Mouse (Mus musculus) midbrain, embryonic 12.5 days (tissue): Measurements from ENCODE around the gene Sgip1. TPM values are rescaled to one million over a fixed set of nuclear protein-coding genes. Genes with fewer than 3 reads are reported as not detected.

Source experiments
- ATAC-seq: fragments of 200-750 bp; cut with Nextera tagmentation; 2 replicates; pipeline ENCODE4 v1.8.0; 2017; ENCODE audit warnings: low read depth, moderate TSS enrichment, moderate library complexity; ENCODE audit not compliant: low FRiP score
- H3K27ac ChIP-seq: fragments of 300-500 bp; sonication (generic); replicated peaks from 2 replicates; pipeline ENCODE4 v1.5.1; 2016; ENCODE audit warnings: mild to moderate bottlenecking
- H3K27me3 ChIP-seq: fragments of 300-500 bp; sonication (generic); 2 replicates; pipeline ENCODE4 v1.6.1; 2016; ENCODE audit warnings: mild to moderate bottlenecking
- H3K36me3 ChIP-seq: fragments of 300-500 bp; sonication (generic); 2 replicates; pipeline ENCODE4 v1.6.1; 2016
- H3K4me1 ChIP-seq: fragments of 300-500 bp; sonication (generic); 2 replicates; pipeline ENCODE4 v1.6.1; 2016
- H3K4me2 ChIP-seq: fragments of 300-500 bp; sonication (generic); replicated peaks from 2 replicates; pipeline ENCODE4 v1.6.1; 2016; ENCODE audit warnings: mild to moderate bottlenecking, moderate library complexity
- H3K4me3 ChIP-seq: fragments of 300-500 bp; sonication (generic); 2 replicates; pipeline ENCODE4 v1.5.1; 2016; ENCODE audit warnings: mild to moderate bottlenecking
- H3K9ac ChIP-seq: fragments of 300-500 bp; sonication (generic); replicated peaks from 2 replicates; pipeline ENCODE4 v1.6.1; 2016; ENCODE audit warnings: mild to moderate bottlenecking, moderate library complexity
- H3K9me3 ChIP-seq: fragments of 300-500 bp; sonication (generic); 2 replicates; pipeline ENCODE4 v1.6.1; 2016; ENCODE audit warnings: mild to moderate bottlenecking
- WGBS: fragments of 180-500 bp; shearing (Covaris S2); methylation state at CpG from one replicate; pipeline ENCODE4 v1.1.7; 2016; 5-methylcytosine and 5-hydroxymethylcytosine counted together
- polyA plus RNA-seq: library from polyadenylated mRNA; unstranded; fragments of >200 nt; fragmentation: Nextera tagmentation; extraction: Ambion mirVana; gene quantifications from 2 replicates; pipeline ENCODE4 v1.2.1, GENCODE M21; 2016

The Sgip1 gene
- polyA plus RNA-seq, 1 experiment from 2014 or later: 32.5 TPM

DNA sequence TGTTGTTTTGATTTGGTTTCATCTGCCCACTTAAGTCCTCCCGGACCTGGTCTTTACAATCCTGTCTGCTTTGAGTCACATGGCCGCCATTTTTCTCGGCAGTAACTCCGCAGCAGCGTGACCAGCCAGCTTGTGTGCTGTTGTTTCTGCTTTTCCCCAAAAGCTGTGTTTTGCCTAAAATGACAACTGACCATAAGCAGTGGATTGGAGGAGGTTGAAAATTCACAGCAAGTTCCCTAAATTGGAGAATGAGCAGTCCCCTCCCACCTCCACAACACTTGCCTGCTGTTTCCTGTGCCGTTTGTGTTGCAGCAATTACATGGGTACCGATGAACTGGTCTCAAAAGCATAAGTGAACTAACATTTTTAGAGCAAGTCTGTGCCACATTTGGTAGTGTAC, 189.6 kb downstream of the Sgip1 start:
- Histone ChIP-seq H3K27me3 (no peaks in the 10 kb centered on the region), H3K4me1 (no peaks in the 10 kb centered on the region), H3K4me3 (no peak overlapping the region), H3K36me3 (0 out of 2 replicates have a peak, but pooled peaks cover 9% of the 10 kb centered on the region), H3K9ac (no peak overlapping the region), H3K9me3 (no peaks in the 10 kb centered on the region), H3K27ac (no peak overlapping the region), H3K4me2 (no peak overlapping the region)
- no peak for ATAC-seq
- WGBS: 89% methylated on average over 7 of the region's 7 CpGs

DNA sequence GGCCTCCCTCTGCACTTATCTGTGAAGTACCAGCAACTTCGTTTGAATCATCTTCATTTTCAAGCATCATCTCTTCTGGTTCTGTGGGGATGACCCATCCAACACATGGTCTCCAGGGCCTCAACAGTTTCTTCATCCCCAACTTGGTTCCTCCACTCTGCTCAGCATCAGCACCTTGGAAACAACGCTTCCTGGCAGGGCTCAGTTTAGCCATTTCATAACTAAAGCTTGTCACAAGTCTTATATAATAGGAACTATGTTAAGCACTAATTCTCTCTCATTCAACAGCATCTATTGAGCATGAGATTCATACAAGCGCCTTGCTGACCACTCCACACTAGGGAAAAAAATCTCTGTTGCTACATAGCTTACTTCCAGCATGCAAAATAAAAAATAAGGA, 199.2 kb downstream of the Sgip1 start:
- Histone ChIP-seq H3K4me1 (no peaks in the 10 kb centered on the region), H3K27ac (no peak overlapping the region), H3K36me3 (0 out of 2 replicates have a peak, but pooled peaks cover 3% of the 10 kb centered on the region), H3K27me3 (no peaks in the 10 kb centered on the region), H3K4me2 (no peak overlapping the region), H3K4me3 (no peak overlapping the region), H3K9ac (no peak overlapping the region), H3K9me3 (no peaks in the 10 kb centered on the region)
- no peak for ATAC-seq
- 70% methylated on average over 3 of the region's 3 CpGs for WGBS

DNA sequence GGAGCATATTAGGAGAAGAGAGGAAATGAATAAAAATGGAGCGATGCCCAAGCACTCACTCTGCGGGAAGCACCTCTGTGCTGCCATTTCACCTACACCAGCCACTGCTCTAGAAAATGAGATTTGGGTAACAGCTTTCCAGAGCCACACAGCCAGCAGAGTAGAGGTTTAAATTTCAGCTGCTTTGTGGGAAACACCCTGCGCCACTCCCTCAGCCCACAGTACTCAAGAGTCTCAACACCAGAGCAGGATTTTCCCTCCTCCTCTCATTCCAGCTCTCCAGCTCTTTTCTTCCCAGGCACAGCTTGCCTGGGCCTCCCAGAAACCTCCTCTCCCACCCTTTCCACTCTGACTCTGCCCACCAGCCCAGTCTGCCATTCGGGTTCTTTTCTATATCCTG, 199.6 kb downstream of the Sgip1 start:
- no peak overlapping the region for H3K4me2 ChIP-seq

DNA sequence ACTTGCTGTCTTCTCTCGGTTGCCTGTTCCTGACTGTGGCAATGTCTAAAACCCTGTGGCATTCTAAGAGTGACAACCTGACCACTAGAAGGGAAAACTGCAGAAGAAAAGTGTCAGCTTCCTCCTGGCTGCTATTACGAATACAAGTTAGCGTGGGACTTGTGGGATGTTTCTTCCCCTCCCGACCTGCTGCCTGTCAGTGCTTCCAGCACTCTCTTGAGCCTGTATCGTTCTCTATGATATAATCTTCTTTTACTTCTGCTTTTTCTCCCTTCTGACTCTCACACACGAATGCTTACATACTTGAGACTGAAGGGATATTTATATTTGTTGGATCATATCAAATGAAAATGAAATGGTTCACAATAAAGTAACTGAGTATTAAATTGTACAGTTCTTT, 203.2 kb downstream of the Sgip1 start:
- no peaks in the 10 kb centered on the region for H3K9me3 ChIP-seq
- no peaks in the 10 kb centered on the region for H3K27me3 ChIP-seq
- no peaks in the 10 kb centered on the region; the same call in 1 of the 2 replicates for H3K4me1 ChIP-seq
- 87% methylated on average over 6 of the region's 6 CpGs for WGBS
- no peak overlapping the region for H3K27ac ChIP-seq
- no peak overlapping the region for H3K9ac ChIP-seq
- no peaks in the 10 kb centered on the region for H3K36me3 ChIP-seq
- no peak for ATAC-seq
- H3K4me3 ChIP-seq: no peak overlapping the region
- no peak overlapping the region for H3K4me2 ChIP-seq

More for the DNA sequence above, 199.6 kb downstream of the Sgip1 start:
- Histone ChIP-seq H3K4me1 (no peaks in the 10 kb centered on the region), H3K9me3 (no peaks in the 10 kb centered on the region), H3K4me3 (no peak overlapping the region), H3K36me3 (0 out of 2 replicates have a peak, but pooled peaks cover under 1% of the 10 kb centered on the region), H3K27ac (no peak overlapping the region), H3K9ac (no peak overlapping the region), H3K27me3 (no peaks in the 10 kb centered on the region)
- WGBS: 88% methylated on average over 4 of the region's 4 CpGs
- no peak for ATAC-seq

DNA sequence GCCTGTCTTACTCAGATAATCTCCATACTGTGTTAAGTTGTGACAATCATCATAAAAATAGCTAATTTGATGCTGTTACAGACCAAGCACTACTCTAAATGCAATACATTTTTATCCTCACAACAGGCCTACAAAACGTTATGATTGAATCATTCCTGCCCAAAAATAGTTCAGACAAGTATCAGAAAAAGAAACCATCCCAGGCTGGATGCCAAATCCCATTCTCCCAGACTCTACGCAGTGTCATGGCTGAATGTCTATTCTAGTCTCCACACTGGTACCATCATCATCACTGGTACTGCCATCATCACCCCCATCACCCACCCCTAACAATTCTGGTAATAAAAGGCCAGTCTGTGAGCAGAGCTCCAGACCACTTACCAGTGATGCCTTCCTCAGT, 211.4 kb downstream of the Sgip1 start:
- H3K36me3 ChIP-seq: no peaks in the 10 kb centered on the region
- no peak overlapping the region for H3K27ac ChIP-seq
- no peaks in the 10 kb centered on the region for H3K9me3 ChIP-seq
- H3K4me2 ChIP-seq: no peak overlapping the region
- 81% methylated on average over 2 of the region's 2 CpGs for WGBS
- no peak overlapping the region for H3K4me3 ChIP-seq
- H3K27me3 ChIP-seq: no peaks in the 10 kb centered on the region
- no peaks in the 10 kb centered on the region for H3K4me1 ChIP-seq
- no peak for ATAC-seq
- no peak overlapping the region for H3K9ac ChIP-seq

DNA sequence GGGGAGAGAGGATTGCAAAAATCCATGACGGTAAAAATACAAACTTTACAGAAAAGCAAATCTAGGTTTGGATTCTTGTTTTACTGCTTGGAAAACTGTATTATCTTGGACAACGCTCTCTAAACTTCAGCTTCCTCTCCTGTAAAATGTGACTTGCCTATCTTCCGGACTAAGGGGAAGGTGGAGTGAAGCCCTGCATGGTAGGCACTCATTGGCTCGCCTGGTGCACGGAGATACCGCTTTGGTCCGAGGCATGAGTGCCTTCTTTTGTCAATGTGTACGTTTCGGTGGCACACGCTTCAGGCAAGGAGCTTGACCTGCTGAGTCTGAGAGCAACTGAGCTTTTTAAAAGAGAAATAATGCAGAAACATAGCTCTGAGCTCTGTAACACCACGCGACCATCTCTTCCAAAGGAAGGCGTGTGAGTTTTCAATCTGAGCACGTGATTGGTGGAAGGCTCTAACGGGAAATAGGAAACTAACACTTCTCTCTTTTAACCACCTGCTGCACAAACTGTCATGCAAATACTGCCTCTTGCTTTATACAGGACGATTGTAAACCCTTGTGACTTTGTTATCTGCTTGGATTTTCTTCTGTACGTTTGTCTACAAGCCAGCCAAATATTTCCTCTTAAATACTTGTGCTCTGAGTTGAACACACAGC, 214.3 kb downstream of the Sgip1 start:
- ATAC-seq: no peak
- no peaks in the 10 kb centered on the region for H3K9me3 ChIP-seq

DNA sequence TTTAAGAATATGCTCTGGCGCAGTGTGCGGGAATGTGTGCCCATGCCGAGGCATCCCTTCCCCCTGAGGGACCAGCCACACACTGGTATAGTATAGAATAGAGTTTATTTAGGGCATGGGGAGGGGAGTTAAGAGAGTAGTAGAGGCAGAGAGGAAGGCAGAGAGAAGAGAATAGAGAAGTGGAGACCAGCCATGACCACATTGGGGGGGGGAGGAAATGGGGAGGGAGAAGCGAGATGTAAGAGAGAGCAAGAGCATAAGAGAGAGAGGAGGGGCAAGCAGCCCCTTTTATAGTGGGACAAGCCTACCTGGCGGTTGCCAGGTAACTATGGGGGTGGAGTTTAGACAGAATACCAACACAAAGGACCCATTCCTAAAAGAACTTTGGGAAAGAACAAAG, 218.3 kb downstream of the Sgip1 start:
- Histone ChIP-seq H3K27me3 (no peaks in the 10 kb centered on the region), H3K27ac (no peak overlapping the region), H3K4me1 (no peaks in the 10 kb centered on the region), H3K9me3 (no peaks in the 10 kb centered on the region), H3K4me2 (no peak overlapping the region), H3K36me3 (no peaks in the 10 kb centered on the region), H3K9ac (no peak overlapping the region), H3K4me3 (no peak overlapping the region)
- ATAC-seq: no peak
- WGBS: 85% methylated on average over 5 of the region's 5 CpGs

More for the DNA sequence above, 214.3 kb downstream of the Sgip1 start:
- WGBS: 75% methylated on average over 17 of the region's 17 CpGs
- Histone ChIP-seq H3K4me2 (no peak overlapping the region), H3K9ac (no peak overlapping the region), H3K27me3 (no peaks in the 10 kb centered on the region), H3K36me3 (no peaks in the 10 kb centered on the region), H3K4me3 (no peak overlapping the region), H3K27ac (no peak overlapping the region), H3K4me1 (no peaks in the 10 kb centered on the region)

DNA sequence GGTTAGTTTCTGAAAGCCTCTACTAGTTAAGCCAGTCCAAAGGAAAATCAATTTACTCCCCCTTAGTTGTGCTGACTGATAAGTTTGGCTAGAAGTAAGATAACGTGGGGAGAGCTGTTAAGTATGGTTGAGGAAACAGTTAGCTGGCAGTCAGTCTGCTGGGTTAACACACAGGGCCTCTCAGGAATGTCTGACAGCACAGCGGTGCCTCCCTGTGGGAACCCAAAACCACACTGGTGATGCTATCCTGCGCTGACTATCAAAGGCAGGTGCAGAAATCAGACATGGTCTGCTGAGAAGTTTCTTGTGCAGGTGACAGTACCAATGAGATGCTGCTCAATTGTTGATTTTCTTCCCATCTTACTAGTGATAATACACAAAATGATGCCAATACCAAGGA, 223.1 kb downstream of the Sgip1 start:
- Histone ChIP-seq H3K36me3 (no peaks in the 10 kb centered on the region), H3K27ac (no peak overlapping the region), H3K9me3 (no peaks in the 10 kb centered on the region), H3K9ac (no peak overlapping the region), H3K4me3 (no peak overlapping the region), H3K4me1 (no peaks in the 10 kb centered on the region), H3K4me2 (no peak overlapping the region), H3K27me3 (no peaks in the 10 kb centered on the region)
- 65% methylated on average over 3 of the region's 3 CpGs for WGBS
- no peak for ATAC-seq

DNA sequence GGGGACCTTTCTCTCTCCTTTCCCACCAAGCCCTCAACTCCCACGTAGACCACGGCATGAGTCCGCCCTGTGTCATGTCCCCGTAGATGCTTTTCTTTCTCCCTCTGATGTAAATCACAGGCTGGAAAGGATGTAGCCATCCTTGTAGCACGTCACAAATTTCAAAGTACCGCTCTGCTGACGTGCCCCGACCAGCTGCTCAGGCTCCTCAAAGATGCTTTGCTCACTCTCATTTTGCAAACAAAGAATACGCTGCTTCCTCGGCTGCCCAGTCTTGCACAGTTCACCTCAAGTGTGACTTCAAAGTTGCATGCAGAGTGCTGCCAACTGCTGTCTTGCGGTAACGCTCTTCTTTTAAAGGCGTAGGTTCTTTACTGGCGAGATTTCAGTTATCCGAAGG, 226.7 kb downstream of the Sgip1 start:
- Histone ChIP-seq H3K36me3 (no peaks in the 10 kb centered on the region), H3K9me3 (no peaks in the 10 kb centered on the region), H3K4me2 (no peak overlapping the region), H3K4me1 (no peaks in the 10 kb centered on the region), H3K9ac (no peak overlapping the region), H3K27ac (no peak overlapping the region), H3K4me3 (no peak overlapping the region), H3K27me3 (no peaks in the 10 kb centered on the region)
- no peak for ATAC-seq
- WGBS: 86% methylated on average over 15 of the region's 15 CpGs

DNA sequence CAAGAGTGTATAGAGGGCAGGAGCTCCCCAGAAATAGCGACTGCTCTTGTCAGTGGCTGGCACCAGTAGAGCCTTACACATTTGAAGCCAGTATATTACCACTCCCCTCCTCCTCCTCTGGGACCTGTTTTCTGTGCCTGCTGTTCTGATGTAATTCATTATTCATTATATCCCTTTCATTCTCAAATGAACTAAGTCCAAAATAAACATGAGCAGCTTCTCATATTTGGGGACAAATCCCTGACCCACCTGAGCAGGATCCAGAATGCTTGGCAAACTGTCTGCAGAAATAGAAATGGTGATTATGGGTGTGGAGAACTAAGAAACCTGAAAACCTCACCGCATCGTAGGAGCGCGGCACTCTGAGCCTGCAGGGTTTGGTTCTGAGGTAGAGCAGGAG, 228.5 kb downstream of the Sgip1 start:
- no peak for ATAC-seq
- 94% methylated on average over 5 of the region's 5 CpGs for WGBS
- Histone ChIP-seq H3K4me3 (no peak overlapping the region), H3K9me3 (no peaks in the 10 kb centered on the region), H3K9ac (no peak overlapping the region), H3K36me3 (no peaks in the 10 kb centered on the region), H3K4me2 (no peak overlapping the region), H3K4me1 (no peaks in the 10 kb centered on the region), H3K27ac (no peak overlapping the region), H3K27me3 (0 out of 2 replicates have a peak, but pooled peaks cover 4% of the 10 kb centered on the region)

DNA sequence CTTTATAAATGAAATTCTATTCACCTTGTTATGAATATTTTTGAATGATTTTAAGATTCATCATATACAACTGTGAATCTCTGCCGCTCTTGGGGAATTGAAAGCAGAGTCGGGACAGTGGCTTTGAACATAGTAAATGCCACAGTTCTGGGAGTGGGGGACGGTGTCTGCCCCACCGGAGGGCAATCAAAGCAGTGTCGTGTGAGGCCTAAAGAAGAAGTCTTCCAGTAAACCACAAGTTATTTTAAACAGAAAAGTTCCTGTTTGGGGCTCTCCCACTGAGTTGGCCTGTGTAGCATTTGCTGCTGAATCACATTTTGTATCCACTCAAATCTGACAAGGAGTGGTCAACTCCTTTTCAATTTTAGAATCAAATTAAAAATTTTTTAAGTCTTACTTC, 230.1 kb downstream of the Sgip1 start:
- 0 out of 2 replicates have a peak, but pooled peaks cover 8% of the 10 kb centered on the region for H3K27me3 ChIP-seq
- no peak overlapping the region for H3K27ac ChIP-seq
- no peak overlapping the region for H3K4me2 ChIP-seq
- 78% methylated on average over 5 of the region's 5 CpGs for WGBS
- no peak overlapping the region for H3K4me3 ChIP-seq
- H3K4me1 ChIP-seq: peaks cover 2% of the 10 kb centered on the region
- H3K36me3 ChIP-seq: no peaks in the 10 kb centered on the region
- no peak for ATAC-seq
- no peaks in the 10 kb centered on the region for H3K9me3 ChIP-seq
- H3K9ac ChIP-seq: no peak overlapping the region

DNA sequence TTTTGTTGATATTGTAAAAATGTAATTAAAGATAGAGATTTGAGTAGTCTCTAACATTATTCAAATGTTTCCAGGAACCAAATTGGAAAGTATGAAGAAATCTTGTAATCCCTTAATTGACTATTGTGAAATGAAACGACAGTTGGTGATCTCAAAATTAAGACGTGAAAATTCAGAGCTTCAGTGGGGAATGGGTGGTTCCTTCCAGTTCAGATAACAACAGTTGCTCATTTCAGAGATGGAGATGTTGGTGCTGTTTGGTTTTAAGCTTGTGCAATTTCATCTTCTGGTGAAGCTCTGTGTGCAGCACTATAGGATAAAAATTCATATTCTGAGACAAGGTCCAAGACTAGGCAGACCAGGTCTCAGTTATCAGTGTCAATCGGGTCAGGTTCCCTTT, 231.0 kb downstream of the Sgip1 start:
- no peak for ATAC-seq
- Histone ChIP-seq H3K27ac (no peak overlapping the region), H3K4me1 (peaks cover 10% of the 10 kb centered on the region), H3K36me3 (no peaks in the 10 kb centered on the region), H3K9me3 (no peaks in the 10 kb centered on the region), H3K4me3 (no peak overlapping the region), H3K9ac (no peak overlapping the region), H3K4me2 (no peak overlapping the region), H3K27me3 (peaks cover 13% of the 10 kb centered on the region)
- 71% methylated on average over 3 of the region's 3 CpGs for WGBS

DNA sequence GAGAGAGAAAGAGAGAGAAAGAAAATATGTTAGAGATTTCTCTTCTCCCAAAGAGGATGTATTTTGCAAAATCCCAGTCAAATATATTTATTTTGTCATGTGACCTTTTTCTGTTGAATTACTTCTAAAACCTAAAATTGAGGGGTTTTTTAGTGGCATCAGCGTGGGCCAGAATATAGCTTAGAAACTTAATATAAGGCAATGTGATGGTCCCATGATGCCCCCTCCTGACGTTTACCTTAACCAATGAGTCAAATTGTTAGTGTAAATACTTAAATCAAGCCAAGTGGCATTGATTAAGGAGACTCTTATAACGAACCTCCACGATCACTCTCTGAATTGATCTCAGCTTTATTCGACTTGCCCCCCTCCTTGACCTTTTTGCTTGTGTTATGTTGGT, 233.1 kb downstream of the Sgip1 start:
- Histone ChIP-seq H3K27me3 (peaks cover 23% of the 10 kb centered on the region), H3K4me2 (no peak overlapping the region), H3K36me3 (no peaks in the 10 kb centered on the region), H3K4me3 (no peak overlapping the region), H3K9ac (no peak overlapping the region), H3K9me3 (no peaks in the 10 kb centered on the region), H3K4me1 (peaks cover 23% of the 10 kb centered on the region), H3K27ac (no peak overlapping the region)
- 59% methylated on average over 5 of the region's 5 CpGs for WGBS
- ATAC-seq: no peak
